Mouse (Mus musculus): ENCODE results near the gene Ifit2.

DNA sequence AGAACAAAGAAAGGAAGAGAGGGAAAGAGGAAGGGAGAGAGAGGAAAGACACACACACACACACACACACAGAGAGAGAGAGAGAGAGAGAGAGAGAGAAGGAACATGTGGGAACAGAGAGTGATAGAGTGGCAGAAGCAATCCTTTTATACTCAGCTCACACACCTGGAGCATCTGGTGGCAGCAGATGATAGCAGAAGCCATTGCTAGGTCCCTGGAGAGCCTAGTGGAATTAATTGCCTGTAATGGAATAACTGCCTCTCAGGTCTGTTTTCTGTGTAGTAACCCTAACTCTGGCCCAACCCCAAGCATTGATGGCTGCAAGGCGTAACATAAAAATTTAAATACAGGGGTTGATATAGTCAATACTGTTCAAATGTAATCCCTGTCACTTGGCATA, 20.6 kb downstream of the Ifit2 start:
- TF ChIP-seq TAL1 (IDR thresholded peaks at IDR 0.05; ENCODE audit: low read length) (no peak), GATA1 (IDR thresholded peaks at IDR 0.05; ENCODE audit: low read length) (no peak)

All from erythroblast, embryonic 14.5 days (primary cell).